Mouse (Mus musculus): Measurements from ENCODE around the gene Csnk2b.

Gene Csnk2b

GRCm38 (mm10) chr17:35088825-35089644, 32.8 kb downstream of the Csnk2b start, which contains the start of gene Abhd16a:
Abhd16a (plus strand) TSS chr17:35089263.
- DNase-seq (ENCODE audit: low read depth, low spot score), result peak; percentile 88

DNA sequence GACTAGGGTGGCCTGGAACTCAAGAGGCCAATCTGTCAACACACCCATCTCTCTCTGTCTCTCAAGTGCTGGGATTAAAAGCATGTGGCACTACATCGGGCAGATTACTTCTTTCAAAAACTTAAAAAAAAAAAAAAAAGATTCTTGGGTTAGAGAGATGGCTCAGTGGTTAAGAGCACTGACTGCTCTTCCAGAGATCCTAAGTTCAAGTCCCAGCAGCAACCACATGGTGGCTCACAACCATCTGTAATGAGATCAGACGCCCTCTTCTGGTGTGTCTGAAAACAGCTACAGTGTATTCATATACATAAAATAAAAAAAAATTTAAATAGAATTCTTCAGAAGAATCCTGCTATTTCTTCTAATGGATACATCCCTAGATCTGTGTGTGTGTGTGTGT, 33.7 kb downstream of the Csnk2b start:
- no peak for DNase-seq (ENCODE audit: low read depth, low spot score)

DNA sequence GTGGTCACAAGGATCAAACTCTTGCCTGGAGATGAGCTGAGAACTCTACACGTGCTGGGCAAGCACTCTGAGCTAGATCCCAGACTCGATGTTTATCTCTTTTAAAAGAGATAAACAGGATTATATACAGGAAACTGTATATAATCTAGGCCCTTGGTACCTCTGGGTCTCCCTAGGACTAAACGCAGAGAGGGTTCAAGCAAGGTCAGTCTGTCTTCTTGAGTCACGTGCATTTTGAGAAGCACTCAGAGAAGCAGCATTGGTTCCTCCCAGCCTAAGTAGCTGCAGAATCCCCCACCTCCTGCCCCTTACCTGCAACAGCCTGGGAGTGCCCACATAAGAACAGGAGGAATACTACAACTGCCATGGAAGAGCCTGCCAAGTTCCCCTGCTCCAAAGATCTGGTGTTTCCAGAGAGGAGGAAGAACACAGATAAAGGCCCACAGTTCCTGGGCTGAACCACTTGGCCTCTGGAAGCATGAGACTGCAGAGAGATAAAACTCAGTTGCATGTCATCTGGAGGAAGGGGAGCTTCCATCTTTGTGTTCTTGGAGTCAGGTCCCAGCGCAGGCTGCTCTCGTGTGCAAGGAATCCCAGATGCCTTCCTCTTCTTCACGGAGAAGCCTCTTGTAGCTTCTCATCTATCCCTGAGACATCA, 36.5 kb downstream of the Csnk2b start, which contains the start of gene Ly6g6f:
TSS of gene Ly6g6f (minus strand) at position 403 of the 658 bp plus-strand sequence.
- DNase-seq (ENCODE audit: low read depth, low spot score), result no peak

GRCm38 (mm10) chr17:35083929-35084497, 37.8 kb downstream of the Csnk2b start:
- DNase-seq (ENCODE audit: low read depth, low spot score), result no peak

DNA sequence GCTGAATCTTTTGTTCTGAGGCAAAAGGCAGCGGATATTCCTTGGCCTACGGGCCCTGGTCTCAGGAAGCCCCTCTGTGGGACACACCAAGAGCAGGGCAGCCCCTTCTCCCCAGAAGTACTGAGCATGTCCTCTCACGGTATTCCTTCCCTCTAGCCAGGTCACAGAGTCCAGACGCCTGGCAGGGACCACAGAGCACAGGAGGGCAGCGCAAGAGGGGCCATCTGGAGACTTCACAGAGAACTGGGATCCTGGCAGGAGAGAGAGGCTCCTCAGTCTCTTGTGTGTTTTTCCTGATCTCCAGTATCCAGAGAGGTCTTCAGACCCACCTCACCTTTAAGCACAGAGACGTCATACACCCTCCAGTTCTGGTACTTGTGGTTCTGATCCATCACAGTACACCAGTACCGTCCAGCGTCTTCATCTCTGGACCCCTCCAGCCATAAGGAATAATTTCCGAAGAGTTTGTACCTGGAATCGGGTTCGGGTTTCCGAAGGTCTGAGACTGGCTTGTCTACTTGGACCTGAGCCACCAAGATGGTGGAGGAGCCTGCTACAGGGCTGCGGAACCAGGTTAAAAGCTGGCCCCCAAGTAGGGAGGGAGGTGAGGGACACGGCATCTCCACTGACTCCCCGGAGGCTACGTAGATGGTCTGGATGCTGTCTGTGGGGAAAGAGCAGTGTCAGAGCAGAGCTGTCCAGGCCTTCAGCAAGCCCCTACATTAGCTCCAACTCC, 38.8 kb downstream of the Csnk2b start:
- no peak for DNase-seq (ENCODE audit: low read depth, low spot score)

- no peak for DNase-seq (ENCODE audit: low read depth, low spot score)
Measured at GRCm38 (mm10) chr17:35080710-35081109, 41.1 kb downstream of the Csnk2b start.

GRCm38 (mm10) chr17:35080248-35080647, 41.6 kb downstream of the Csnk2b start:
- DNase-seq (ENCODE audit: low read depth, low spot score), result no peak

DNA sequence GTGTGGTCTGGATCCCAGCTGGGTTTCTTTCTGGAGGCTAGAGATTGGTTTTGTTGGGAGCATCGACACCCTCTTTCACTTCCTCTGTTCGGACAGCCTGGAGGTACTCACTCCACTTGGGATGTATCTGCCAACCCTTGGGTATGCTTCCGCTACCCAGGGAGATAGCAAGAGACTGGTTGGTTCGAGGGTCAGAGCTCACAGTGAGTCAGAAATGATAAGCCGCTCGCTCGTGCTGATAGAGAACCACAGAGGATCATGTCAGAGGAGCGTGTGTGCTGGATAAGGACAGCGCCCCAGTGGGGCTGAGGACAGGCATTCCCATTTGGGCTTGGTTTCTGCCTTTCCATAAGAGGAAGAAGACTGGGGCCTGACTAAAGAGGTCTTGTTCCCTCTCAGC, 42.1 kb downstream of the Csnk2b start:
- DNase-seq (ENCODE audit: low read depth, low spot score), result no peak

- peak; percentile 20 for DNase-seq (ENCODE audit: low read depth, low spot score)
Measured at GRCm38 (mm10) chr17:35077786-35078233, 44.0 kb downstream of the Csnk2b start, which contains the start of gene Ly6g6d. Ly6g6d (minus strand) TSS chr17:35078065.

GRCm38 (mm10) chr17:35077285-35077684, 44.6 kb downstream of the Csnk2b start:
- DNase-seq (ENCODE audit: low read depth, low spot score), result no peak

- no peak for DNase-seq (ENCODE audit: low read depth, low spot score)
Measured at GRCm38 (mm10) chr17:35076507-35077176, 45.2 kb downstream of the Csnk2b start, which contains the start of gene Ly6g6e. Ly6g6e (plus strand) TSS chr17:35076902.

GRCm38 (mm10) chr17:35074097-35074496, 47.8 kb downstream of the Csnk2b start:
- no peak for DNase-seq (ENCODE audit: low read depth, low spot score)

- no peak for DNase-seq (ENCODE audit: low read depth, low spot score)
Measured at GRCm38 (mm10) chr17:35071454-35071853, 50.4 kb downstream of the Csnk2b start.

- no peak for DNase-seq (ENCODE audit: low read depth, low spot score)
Measured at GRCm38 (mm10) chr17:35070556-35071229, 51.2 kb downstream of the Csnk2b start.

DNA sequence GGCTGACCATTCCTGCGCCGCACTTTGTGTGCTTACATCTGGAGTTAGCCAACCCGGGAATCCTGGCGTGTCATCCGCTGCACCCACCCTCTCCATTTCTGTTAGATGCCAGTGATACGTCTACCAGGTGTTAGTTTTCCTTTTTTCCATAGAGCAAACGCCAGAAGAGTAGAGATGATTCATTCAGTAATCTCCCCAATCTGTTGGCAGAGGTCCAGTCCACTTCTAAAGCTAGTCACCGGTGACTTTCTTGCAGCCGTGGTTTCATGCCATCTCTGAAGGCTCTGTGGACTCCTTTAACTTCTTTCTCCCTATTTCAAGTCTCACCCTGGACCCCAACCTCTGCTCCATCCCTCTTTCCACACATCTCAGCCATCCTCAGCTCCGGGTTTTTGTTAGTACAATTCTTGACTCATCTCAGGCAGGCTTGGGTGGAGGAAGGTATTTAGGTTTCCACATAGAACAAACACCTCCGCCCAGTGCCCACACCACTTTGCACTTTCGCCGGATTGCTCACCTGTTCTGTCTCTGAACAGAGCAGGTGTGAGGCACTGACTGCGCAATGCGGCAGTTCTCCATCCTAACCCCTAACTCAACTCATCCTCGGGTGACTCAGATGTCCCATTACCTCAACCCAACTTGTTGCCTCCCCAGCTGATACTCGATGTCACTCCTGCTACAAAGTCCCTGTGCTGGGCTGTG, 53.5 kb downstream of the Csnk2b start:
- no peak for DNase-seq (ENCODE audit: low read depth, low spot score)

Measured in retina, postnatal 7 days (tissue).